Mouse (Mus musculus) neural tube, embryonic 15.5 days (tissue): Measurements from ENCODE around the gene Pick1. TPM values are rescaled to one million over a fixed set of nuclear protein-coding genes. Genes with fewer than 3 reads are reported as not detected.

Experiments used
- polyA plus RNA-seq: library from polyadenylated mRNA; unstranded; fragments of >200 nt; fragmentation: Nextera tagmentation; extraction: Ambion mirVana; gene quantifications from 2 replicates; pipeline ENCODE4 v1.2.1, GENCODE M21; 2015

Pick1 gene
- polyA plus RNA-seq, 1 experiment from 2014 or later: 99.7 TPM

Other genes with a start within 250 kb of the Pick1 start
- 169 and 222 TPM in 2 replicates for gene H1f0, start 200.7 kb upstream of the Pick1 start, polyA plus RNA-seq
- gene Galr3, start 187.3 kb upstream of the Pick1 start, polyA plus RNA-seq: 0.14 and 0.17 TPM in 2 replicates
- 52.4 and 52.8 TPM in 2 replicates for gene Ankrd54, start 166.3 kb upstream of the Pick1 start, polyA plus RNA-seq
- gene Eif3l, start 154.0 kb upstream of the Pick1 start, polyA plus RNA-seq: 164 and 193 TPM in 2 replicates
- 11.6 and 12.2 TPM in 2 replicates for gene Micall1, start 120.3 kb upstream of the Pick1 start, polyA plus RNA-seq
- gene Polr2f, start 88.2 kb upstream of the Pick1 start, polyA plus RNA-seq: 248 and 249 TPM in 2 replicates
- 11.3 and 12.6 TPM in 2 replicates for gene 1700088E04Rik, start 87.9 kb upstream of the Pick1 start, polyA plus RNA-seq
- gene Sox10, start 63.9 kb upstream of the Pick1 start, polyA plus RNA-seq: 11.6 and 13.4 TPM in 2 replicates
- 1.3 and 1.5 TPM in 2 replicates for gene Gm49486, start 218 bp downstream of the Pick1 start, polyA plus RNA-seq
- gene Slc16a8, start 25.6 kb downstream of the Pick1 start, polyA plus RNA-seq: 0.27 and 0.40 TPM in 2 replicates
- gene Baiap2l2, start 56.4 kb downstream of the Pick1 start, polyA plus RNA-seq: 2.0 and 4.0 TPM in 2 replicates
- 26.1 and 27.9 TPM in 2 replicates for gene Pla2g6, start 99.2 kb downstream of the Pick1 start, polyA plus RNA-seq
- 0.81 and 1.7 TPM in 2 replicates for gene Maff, start 117.4 kb downstream of the Pick1 start, polyA plus RNA-seq
- gene Tmem184b, start 174.4 kb downstream of the Pick1 start, polyA plus RNA-seq: 43.1 and 46.3 TPM in 2 replicates
- 178 and 216 TPM in 2 replicates for gene Csnk1e, start 226.4 kb downstream of the Pick1 start, polyA plus RNA-seq